Mouse (Mus musculus) left cerebral cortex, adult 2 months (tissue): ENCODE measurements around the gene Wwox. TPM values are rescaled to one million over a fixed set of nuclear protein-coding genes. Genes with fewer than 3 reads are reported as not detected.

Experiments
- DNase-seq, 2 experiments: peaks; one replicate each; pipeline ENCODE4 v3.0.0; 2021 to 2022; ENCODE audit warnings: low spot score in 2 of 2, mixed read lengths in 1 of 2; ENCODE audit errors: extremely low spot score in 1 of 2
- H3K27ac ChIP-seq: fragments of 200-600 bp; 2 replicates; pipeline ENCODE4 v1.8.1; 2022
- H3K4me3 ChIP-seq: fragments of 200-600 bp; 2 replicates; pipeline ENCODE4 v1.8.1; 2022
- CTCF ChIP-seq: fragments of 200-600 bp; IDR thresholded peaks from 2 replicates; pipeline ENCODE4 v1.8.1; 2022; ENCODE audit warnings: antibody characterized with exemption, mild to moderate bottlenecking, moderate library complexity
- intact Hi-C: fragments of 180-260 bp; cut with DNase I; formaldehyde crosslinking; loops from one replicate; pipeline ENCODE4 v1.15.1; 2025
- total RNA-seq, 2 experiments: library from RNA; stranded (reverse); gene quantifications; 2 replicates each; pipeline ENCODE4 v1.2.3; 2021

Gene Wwox
- total RNA-seq, 2 experiments from 2014 or later: 16.7 to 17.6 TPM

DNA sequence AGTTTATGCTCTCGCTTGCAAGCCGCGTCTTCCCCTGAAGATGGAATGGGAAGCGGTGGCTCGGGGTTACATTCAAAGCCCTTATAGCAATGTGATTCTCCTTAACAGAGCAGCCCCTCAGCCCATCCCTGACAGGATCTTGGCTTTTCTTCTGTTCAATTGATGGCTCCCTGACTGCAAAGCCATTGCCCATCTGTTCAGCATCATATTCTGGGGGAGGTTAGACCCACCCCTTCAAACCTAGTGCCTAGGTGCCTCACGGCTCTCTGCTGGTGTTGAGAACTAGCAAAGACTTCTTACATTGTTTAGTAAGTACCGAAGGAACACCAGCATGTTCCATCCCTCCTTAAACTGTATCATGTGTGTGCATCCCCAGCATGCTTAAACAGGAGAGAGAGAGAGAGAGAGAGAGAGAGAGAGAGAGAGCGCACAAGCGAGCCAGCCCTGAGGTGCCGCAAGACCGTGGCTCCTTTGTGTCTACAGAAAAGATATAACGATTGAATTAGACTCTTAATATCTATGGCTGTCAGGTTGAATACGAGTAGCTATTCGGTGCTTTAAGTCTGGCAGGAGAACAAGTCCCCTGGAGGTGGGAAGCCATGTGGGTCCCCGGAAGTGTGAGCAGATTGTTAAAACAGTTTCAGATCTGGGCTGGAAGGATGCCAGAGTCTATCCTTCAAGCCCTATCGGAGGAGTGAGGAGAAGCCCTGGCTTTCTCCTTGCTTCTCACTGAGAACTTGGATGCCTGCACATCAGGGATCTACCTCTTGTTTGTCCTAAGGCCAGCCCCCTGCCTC, 450.3 kb downstream of the Wwox start:
- DNase-seq: no peak
- intact Hi-C loops: no loop called here
- TF ChIP-seq CTCF: no peak
- no peak overlapping the region for H3K4me3 ChIP-seq
- H3K27ac ChIP-seq: no peak overlapping the region

DNA sequence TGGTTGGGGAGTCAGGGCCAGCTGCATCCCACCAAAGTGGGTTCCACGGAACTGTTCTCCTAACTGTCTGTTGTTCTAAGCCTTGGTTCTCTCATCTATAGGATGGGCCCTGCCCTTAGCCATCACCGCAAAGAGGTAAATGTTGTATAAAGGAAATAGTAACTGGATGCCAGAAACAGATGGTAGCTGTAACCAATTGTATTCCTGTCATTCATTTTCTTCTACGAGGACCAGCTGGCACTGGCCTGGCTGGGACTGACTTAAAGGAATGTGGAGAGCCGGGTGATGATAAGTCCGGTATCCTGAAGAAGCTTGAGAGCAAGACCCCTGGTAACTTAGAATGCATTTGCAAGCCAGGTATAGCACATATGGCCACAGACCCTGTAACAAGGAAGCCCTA, 451.0 kb downstream of the Wwox start:
- no peak for DNase-seq
- Histone ChIP-seq H3K4me3 (no peak overlapping the region), H3K27ac (no peak overlapping the region)
- TF ChIP-seq CTCF: no peak
- intact Hi-C loops: no loop called here

DNA sequence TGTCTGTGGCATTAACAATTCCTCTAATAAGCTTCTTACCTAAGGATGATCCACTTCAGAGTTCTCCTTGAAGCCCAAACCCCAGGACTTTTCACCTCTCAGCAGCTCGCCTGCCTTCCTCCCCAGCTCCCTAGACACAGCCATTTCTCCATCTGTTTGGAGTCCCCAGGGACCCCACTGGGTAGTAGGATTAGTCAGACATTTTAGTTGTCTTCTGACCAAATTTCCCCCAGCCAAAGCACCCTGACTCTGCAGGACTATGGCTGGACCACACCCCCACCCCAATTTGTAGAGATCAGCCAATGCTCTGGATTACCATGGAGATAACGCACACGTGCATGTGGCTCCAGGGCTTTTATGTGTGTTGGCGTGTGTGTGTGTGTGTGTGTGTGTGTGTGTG, 451.8 kb downstream of the Wwox start:
- no peak for TF ChIP-seq CTCF
- DNase-seq: no peak
- Histone ChIP-seq H3K4me3 (no peak overlapping the region), H3K27ac (no peak overlapping the region)
- intact Hi-C loops: no loop called here

DNA sequence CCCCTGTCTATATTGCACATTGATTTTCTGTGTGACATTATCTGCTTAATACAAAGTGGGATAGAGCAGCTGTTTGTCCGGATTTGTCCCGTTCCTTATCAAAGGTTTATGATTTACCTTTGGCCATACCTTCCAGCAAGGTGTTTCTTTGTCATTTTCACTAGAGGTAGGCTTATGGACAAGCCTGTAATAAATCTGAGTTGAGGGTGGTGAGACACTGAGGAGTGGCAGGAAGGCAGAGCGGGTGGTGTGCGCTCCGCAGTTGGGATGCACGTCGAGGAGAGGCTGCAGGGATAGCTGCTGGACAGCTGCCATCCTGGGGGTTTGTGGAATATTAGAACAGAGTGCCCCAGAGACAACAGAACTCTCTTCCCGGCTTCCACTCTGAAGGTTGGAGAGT, 458.0 kb downstream of the Wwox start:
- no peak overlapping the region for H3K4me3 ChIP-seq
- no peak for TF ChIP-seq CTCF
- no peak for DNase-seq
- intact Hi-C loops: no loop called here
- no peak overlapping the region for H3K27ac ChIP-seq

DNA sequence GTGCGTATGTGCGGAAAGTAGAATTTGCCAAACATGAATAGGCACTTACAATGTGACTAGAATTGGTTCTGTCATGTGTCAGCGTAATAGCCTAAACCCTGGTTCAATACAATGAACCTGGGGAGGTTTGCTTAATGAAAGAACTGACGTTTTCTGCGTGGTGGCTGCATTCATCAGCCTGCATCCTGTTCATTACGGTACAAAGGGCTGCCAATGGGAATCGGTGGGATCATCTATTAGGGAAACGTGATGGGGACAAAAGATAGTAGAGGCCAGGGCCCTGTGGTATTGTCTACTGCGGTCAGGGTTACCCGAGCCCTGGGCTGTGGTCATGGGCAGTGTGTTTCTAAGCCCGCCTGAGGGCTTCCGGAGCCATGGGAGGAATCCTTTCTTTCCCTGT, 459.7 kb downstream of the Wwox start:
- intact Hi-C loops: no loop called here
- TF ChIP-seq CTCF: no peak
- no peak overlapping the region for H3K4me3 ChIP-seq

DNA sequence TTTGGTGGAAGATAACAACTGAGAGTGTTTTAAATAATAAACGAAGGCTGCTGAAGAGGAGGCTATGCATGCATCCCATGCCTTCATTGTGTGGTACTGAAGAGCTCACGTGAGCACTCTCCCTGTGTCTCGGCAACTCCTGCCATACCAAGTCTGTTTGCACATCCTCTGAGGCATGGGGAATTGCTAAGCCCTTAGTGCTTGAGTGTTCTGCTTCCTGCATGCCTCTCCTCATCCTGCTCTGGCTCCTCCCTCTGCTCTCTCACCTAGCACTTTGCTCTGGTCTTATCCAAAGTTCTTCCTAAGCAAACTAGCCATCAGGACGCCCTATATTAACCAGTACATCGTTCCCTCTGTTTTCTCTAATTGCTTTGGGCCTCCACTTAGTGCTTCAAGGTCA, 463.1 kb downstream of the Wwox start:
- H3K4me3 ChIP-seq: no peak overlapping the region
- intact Hi-C loops: no loop called here
- no peak for TF ChIP-seq CTCF

More for the DNA sequence above, 459.7 kb downstream of the Wwox start:
- no peak for DNase-seq
- H3K27ac ChIP-seq: no peak overlapping the region

DNA sequence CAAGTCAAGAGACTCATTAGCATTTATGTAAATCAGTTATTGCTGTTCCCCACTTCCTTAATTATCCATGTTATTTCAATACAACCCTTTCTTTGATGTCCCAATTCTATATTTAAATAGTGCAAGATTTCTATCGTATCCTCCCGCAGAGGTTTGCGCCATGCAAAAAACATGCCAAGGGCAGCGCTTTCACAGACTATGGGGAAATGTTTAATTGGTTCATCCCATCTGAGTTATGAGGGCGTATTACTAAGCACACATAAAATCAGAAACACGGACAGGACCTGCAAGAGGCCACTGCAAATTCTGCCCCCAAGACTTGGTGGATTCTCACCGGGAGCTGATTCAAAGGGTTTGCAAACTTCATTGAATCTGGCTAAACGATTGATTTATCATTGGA, 468.6 kb downstream of the Wwox start:
- Histone ChIP-seq H3K27ac (no peak overlapping the region), H3K4me3 (no peak overlapping the region)
- no peak for DNase-seq
- no peak for TF ChIP-seq CTCF
- intact Hi-C loops: no loop called here

More for the DNA sequence above, 463.1 kb downstream of the Wwox start:
- DNase-seq: no peak
- H3K27ac ChIP-seq: no peak overlapping the region

DNA sequence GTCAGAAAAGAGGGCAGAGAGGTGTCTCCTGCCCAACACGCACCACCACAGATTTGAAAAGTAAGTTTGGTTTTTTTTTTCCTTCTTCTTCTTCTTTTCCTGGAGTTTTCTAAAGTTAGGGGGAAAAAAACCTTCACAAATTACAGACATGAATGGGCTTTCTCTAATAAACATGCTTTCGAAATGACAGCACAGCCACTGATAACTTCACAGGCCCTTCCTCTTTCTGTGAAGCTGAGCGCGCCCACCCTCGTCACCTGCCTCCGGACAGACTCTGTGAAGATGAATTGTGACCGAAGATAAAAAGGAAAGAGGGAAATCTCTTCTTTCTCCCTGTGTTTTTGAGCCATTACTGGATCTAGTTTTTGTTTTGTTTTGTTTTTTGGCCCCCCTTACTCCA, 469.1 kb downstream of the Wwox start:
- intact Hi-C loops: no loop called here
- no peak for DNase-seq
- no peak for TF ChIP-seq CTCF
- Histone ChIP-seq H3K27ac (no peak overlapping the region), H3K4me3 (no peak overlapping the region)

DNA sequence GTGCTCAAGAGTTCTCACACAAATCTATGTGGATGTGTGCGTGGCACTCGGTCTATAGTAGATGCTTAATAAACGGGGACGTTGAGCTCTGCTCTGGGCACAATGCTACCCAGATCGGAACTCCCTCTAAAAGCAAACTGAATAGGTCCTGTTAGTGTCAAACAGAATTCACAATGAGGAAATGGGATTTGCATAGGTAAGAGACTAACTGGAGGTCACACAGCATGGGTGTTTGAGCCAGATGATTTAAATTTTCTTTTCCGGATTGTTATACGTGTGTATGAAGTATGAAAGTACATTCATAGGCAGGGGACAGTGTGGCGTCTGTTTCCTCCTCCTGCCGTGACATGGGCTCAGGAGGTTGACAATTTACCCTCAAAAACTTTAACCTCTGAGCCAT, 469.7 kb downstream of the Wwox start:
- no peak overlapping the region for H3K27ac ChIP-seq
- no peak for TF ChIP-seq CTCF
- intact Hi-C loops: no loop called here
- DNase-seq: no peak
- H3K4me3 ChIP-seq: no peak overlapping the region

DNA sequence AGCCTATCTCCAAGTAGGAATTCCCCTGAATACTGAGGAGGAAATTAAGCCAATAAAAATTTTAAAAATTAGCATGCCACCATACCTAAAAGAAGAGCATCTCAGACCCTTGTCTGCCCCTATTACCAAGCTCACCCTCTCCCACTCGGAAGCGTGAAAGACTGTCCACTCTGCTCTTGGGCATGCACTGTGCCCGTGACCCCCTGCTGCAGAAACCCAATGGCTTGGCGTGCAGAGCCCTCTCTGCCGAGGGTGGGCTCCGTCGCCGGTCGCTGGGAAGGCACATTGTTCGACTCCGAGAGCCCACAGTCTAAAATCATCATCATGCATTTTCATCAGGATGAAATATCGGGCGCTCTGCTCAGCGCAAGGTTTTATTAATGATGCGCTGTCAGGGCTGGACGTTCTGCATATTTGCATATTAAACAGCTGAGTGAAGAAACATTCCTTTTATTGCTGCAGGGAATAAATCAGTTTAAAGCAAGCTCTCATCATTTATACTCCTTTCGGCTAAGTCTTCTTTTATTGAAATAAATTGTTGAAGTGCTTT, 471.7 kb downstream of the Wwox start:
- TF ChIP-seq CTCF: no peak
- Histone ChIP-seq H3K4me3 (no peak overlapping the region), H3K27ac (no peak overlapping the region)
- no peak for DNase-seq
- intact Hi-C loops: no loop called here

DNA sequence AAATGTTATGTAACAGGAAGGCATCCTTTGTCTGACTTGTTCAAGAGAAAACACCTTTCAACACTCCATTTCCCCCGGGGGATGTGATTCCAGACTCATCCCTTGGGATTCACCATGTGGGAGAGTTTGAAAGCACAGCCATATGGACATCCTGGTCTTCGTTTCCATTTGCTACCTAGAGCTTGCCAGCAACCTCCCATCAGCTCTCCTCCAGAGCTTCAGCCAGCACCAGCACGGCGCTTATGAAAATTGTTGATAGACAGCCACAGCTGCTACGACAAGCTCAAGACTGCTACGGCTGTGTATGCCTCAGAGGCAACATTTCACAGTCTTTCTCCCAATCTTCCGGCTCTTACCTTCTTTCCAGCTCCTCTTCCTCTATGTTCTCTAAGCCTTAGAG, 484.2 kb downstream of the Wwox start:
- H3K4me3 ChIP-seq: no peak overlapping the region
- no peak overlapping the region for H3K27ac ChIP-seq
- DNase-seq: peak in 1 of 2 experiments; percentile 13
- intact Hi-C loops: no loop called here
- no peak for TF ChIP-seq CTCF

DNA sequence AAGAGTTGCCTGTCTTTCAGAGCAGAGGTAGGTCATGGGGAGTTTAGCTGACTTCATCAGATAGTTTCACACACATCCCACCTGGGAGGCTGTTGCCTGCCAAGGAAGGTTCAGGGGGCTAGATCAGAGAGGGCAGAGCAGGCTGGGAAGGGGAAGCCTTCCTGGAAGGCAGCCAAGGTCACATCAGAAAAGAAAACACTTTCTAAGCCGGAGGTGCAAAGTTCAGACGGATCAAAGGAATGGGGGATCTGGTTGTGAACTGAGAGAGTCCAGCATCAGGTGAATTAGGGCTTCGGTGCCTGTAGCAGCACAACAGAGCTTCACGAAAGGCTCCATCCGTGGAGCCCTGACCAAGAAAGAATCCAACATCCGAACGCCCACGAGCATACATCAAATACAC, 488.0 kb downstream of the Wwox start:
- intact Hi-C loops: no loop called here
- no peak overlapping the region for H3K27ac ChIP-seq
- no peak for DNase-seq
- no peak overlapping the region for H3K4me3 ChIP-seq
- no peak for TF ChIP-seq CTCF

DNA sequence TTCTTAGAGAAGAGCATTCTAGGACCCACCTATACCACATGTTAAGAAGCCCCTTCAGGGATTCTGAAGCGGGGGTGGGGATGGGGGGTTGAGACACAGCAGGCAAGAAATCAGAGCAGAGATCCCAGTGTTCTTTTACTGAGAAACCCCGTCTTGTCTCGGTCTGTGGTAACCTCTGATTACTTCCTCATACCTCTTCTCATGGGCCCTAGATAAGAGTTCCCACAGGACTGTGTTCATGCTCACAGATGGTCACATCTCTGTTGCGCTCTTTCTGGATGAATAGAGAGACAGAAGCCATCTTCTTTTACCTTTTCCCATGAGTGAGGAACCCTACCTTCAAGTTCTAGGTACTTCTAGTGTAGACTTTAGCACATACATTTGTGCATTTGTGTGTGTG, 488.5 kb downstream of the Wwox start:
- DNase-seq: no peak
- H3K4me3 ChIP-seq: no peak overlapping the region
- H3K27ac ChIP-seq: no peak overlapping the region
- TF ChIP-seq CTCF: no peak
- intact Hi-C loops: no loop called here
